20 mouse cellular contexts compared by ENCODE assay signal in the genomic region with DNA sequence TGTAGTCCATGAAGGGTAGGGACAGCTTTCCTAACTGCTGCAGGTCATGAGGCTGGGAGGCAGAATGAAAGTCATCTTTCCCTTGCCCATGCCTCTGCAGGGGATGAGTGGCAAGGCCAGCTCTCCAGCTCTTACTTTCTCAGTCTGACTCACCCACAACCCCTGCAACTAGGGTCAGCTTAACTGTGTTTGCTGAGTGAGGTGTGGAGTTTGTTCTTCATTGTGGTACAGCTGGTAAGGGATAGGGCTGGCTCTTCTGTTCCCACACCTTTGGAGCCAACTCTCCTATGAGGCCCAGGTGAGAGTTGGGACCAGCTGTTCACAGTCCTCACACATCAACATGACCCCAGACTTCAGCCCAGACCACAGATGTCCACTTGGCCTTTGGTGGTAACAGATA.
"Had no signal": no experiment of that assay in that cellular context is flagged by ENCODE, and none has a peak within 500 bp of the region (broad histone marks: within the 10 kb centered on the region; RNA-seq: fewer than 3 reads in every experiment).

No protein-coding gene starts in this region.

- H3K4me1 ChIP-seq: liver, embryonic 12.5 days; midbrain, embryonic 10.5 days; midbrain, embryonic 12.5 days; neural tube, embryonic 13.5 days; neural tube, embryonic 15.5 days had no signal

- H3K4me3 ChIP-seq: liver, embryonic 12.5 days; midbrain, embryonic 10.5 days; midbrain, embryonic 12.5 days; myocyte; neural tube, embryonic 13.5 days; neural tube, embryonic 15.5 days had no signal

- ATAC-seq: liver, embryonic 12.5 days; midbrain, embryonic 16.5 days had no signal

- H3K27me3 ChIP-seq: liver, embryonic 12.5 days; midbrain, embryonic 12.5 days; neural tube, embryonic 13.5 days; neural tube, embryonic 15.5 days had no signal

- H3K36me3 ChIP-seq: liver, embryonic 12.5 days; midbrain, embryonic 10.5 days; midbrain, embryonic 12.5 days; neural tube, embryonic 13.5 days; neural tube, embryonic 15.5 days had no signal

- H3K9ac ChIP-seq: liver, embryonic 12.5 days; liver, embryonic 14.5 days; lung, embryonic 14.5 days; midbrain, embryonic 12.5 days; neural tube, embryonic 13.5 days; neural tube, embryonic 15.5 days had no signal

- H3K4me2 ChIP-seq: liver, embryonic 12.5 days; lung, embryonic 14.5 days; midbrain, embryonic 12.5 days; neural tube, embryonic 13.5 days; neural tube, embryonic 15.5 days had no signal

- DNase-seq: lung, embryonic 14.5 days; lung, postnatal 10 days; lung, postnatal 4 days; midbrain, embryonic 14.5 days; retina, postnatal 1 day; right cerebral cortex, adult 18-20 months; right cerebral cortex, postnatal 25 days; right cerebral cortex, postnatal 4 days; spleen, adult 18-20 months; thymus, adult 18-20 months; thymus, postnatal 14 days; thymus, postnatal 36 days had no signal

- H3K9me3 ChIP-seq: liver, embryonic 12.5 days; midbrain, embryonic 10.5 days; midbrain, embryonic 12.5 days; neural tube, embryonic 13.5 days; neural tube, embryonic 15.5 days had no signal

- H3K27ac ChIP-seq: liver, embryonic 12.5 days; liver, embryonic 14.5 days; midbrain, embryonic 10.5 days; midbrain, embryonic 12.5 days; neural tube, embryonic 13.5 days; neural tube, embryonic 15.5 days had no signal
